22 mouse cellular contexts compared by ENCODE assay signal in the genomic region with DNA sequence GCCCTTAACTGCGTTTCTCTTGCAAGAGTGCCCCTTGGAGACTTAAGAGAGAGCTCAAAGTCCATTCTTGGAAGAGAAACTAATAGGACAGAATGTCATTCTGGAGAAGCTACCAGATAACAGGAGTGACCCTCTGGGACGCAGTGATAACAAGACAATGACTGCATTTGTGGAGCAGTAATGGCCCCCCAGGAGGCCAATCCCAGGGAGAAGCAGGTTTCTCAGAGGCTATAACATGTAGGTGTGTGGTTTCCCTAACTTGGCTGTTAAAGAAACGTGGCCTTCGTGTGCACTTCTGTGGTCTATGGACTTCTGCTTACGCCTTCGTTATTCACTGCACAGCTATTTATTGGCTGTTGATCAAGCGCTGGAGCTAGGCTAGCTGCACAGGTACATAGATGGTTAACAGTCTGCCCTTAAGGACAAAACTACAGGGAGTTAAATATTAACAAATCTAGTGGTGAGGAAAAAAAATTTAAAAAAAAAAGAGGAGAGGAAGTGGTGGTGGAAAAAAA. TPM values are rescaled to one million over a fixed set of nuclear protein-coding genes. Genes with fewer than 3 reads are reported as not detected.
DNase-seq lines count a peak whose midpoint lies in the region; ATAC-seq and TF ChIP-seq lines count a peak whose summit lies in the region.
"Had no signal": no experiment of that assay in that cellular context is flagged by ENCODE, and none has a peak within 500 bp of the region (broad histone marks: within the 10 kb centered on the region; RNA-seq: fewer than 3 reads in every experiment).

No protein-coding gene starts in this region.

- H3K9ac ChIP-seq in liver, embryonic 11.5 days (ENCODE audit: low read depth, low read length): no peak overlapping the region
- no peak overlapping the region for H3K9ac ChIP-seq in stomach, postnatal 0 days (ENCODE audit: low read length)
- no peak overlapping the region for H3K9ac ChIP-seq in hindbrain, embryonic 11.5 days (ENCODE audit: low read depth, low read length)
- no peak overlapping the region for H3K9ac ChIP-seq in forebrain, embryonic 14.5 days (ENCODE audit: low read length)
- H3K9ac ChIP-seq: forebrain, embryonic 15.5 days; hindbrain, embryonic 13.5 days had no signal

- peak; percentile 68 for ATAC-seq in liver, embryonic 11.5 days (replicated peaks; ENCODE audit: low FRiP score)
- ATAC-seq in stomach, postnatal 0 days (ENCODE audit: low FRiP score, low TSS enrichment): peak; percentile 75
- no peak for ATAC-seq in hindbrain, embryonic 11.5 days (ENCODE audit: low FRiP score)
- ATAC-seq in forebrain, embryonic 14.5 days: no peak
- ATAC-seq: forebrain, embryonic 15.5 days; Patski had no signal

- H3K9me3 ChIP-seq in heart, embryonic 10.5 days: no peaks in the 10 kb centered on the region
- H3K9me3 ChIP-seq in liver, embryonic 11.5 days (ENCODE audit: control insufficient read depth, low read length): no peaks in the 10 kb centered on the region
- no peaks in the 10 kb centered on the region for H3K9me3 ChIP-seq in stomach, postnatal 0 days (ENCODE audit: control insufficient read depth, low read length)
- no peaks in the 10 kb centered on the region for H3K9me3 ChIP-seq in hindbrain, embryonic 11.5 days (ENCODE audit: control insufficient read depth, low read length)
- H3K9me3 ChIP-seq in forebrain, embryonic 14.5 days (replicated peaks; ENCODE audit: control insufficient read depth, low read length): no peaks in the 10 kb centered on the region
- H3K9me3 ChIP-seq: forebrain, embryonic 15.5 days; hindbrain, embryonic 13.5 days had no signal

- no peaks in the 10 kb centered on the region for H3K36me3 ChIP-seq in heart, embryonic 10.5 days
- H3K36me3 ChIP-seq in liver, embryonic 11.5 days (ENCODE audit: control insufficient read depth, insufficient read depth, low read length): no peaks in the 10 kb centered on the region
- no peaks in the 10 kb centered on the region for H3K36me3 ChIP-seq in stomach, postnatal 0 days (ENCODE audit: control insufficient read depth, insufficient read depth, low read length)
- no peaks in the 10 kb centered on the region for H3K36me3 ChIP-seq in hindbrain, embryonic 11.5 days (ENCODE audit: control insufficient read depth, insufficient read depth, low read length)
- H3K36me3 ChIP-seq in forebrain, embryonic 14.5 days (ENCODE audit: control insufficient read depth, insufficient read depth, low read length): no peaks in the 10 kb centered on the region
- H3K36me3 ChIP-seq: forebrain, embryonic 15.5 days; hindbrain, embryonic 13.5 days had no signal

- H3K27me3 ChIP-seq in heart, embryonic 10.5 days (ENCODE audit: insufficient read depth, poor library complexity, severe bottlenecking): no peaks in the 10 kb centered on the region
- H3K27me3 ChIP-seq in liver, embryonic 11.5 days (replicated peaks; ENCODE audit: control insufficient read depth, insufficient read depth, low read length): no peaks in the 10 kb centered on the region
- no peaks in the 10 kb centered on the region for H3K27me3 ChIP-seq in stomach, postnatal 0 days (ENCODE audit: control insufficient read depth, insufficient read depth, low read length)
- H3K27me3 ChIP-seq in hindbrain, embryonic 11.5 days (ENCODE audit: control insufficient read depth, insufficient read depth, low read length): no peaks in the 10 kb centered on the region
- no peaks in the 10 kb centered on the region for H3K27me3 ChIP-seq in forebrain, embryonic 14.5 days (replicated peaks; ENCODE audit: control insufficient read depth, insufficient read depth, low read length)
- H3K27me3 ChIP-seq: forebrain, embryonic 15.5 days; hindbrain, embryonic 13.5 days; Patski had no signal

- no peak for TF ChIP-seq EP300 in stomach, postnatal 0 days (optimal IDR thresholded peaks at IDR 0.05)

- no peak overlapping the region for H3K4me3 ChIP-seq in heart, embryonic 10.5 days
- H3K4me3 ChIP-seq in liver, embryonic 11.5 days (ENCODE audit: low read depth, low read length): no peak overlapping the region
- H3K4me3 ChIP-seq in stomach, postnatal 0 days (ENCODE audit: low read depth, low read length): no peak overlapping the region
- no peak overlapping the region for H3K4me3 ChIP-seq in hindbrain, embryonic 11.5 days (ENCODE audit: low read depth, low read length)
- no peak overlapping the region for H3K4me3 ChIP-seq in forebrain, embryonic 14.5 days (ENCODE audit: low read depth, low read length)
- H3K4me3 ChIP-seq: forebrain, embryonic 15.5 days; hindbrain, embryonic 13.5 days had no signal

- no peak for TF ChIP-seq CTCF in stomach, postnatal 0 days (IDR thresholded peaks at IDR 0.05; ENCODE audit: low read depth)

- peak; percentile 87 for DNase-seq in heart, embryonic 10.5 days (ENCODE audit: low spot score)
- no peak for DNase-seq in heart, postnatal 4 days
- peak; percentile 87 for DNase-seq in kidney, adult 9 months
- no peak for DNase-seq in liver, embryonic 11.5 days (ENCODE audit: low spot score)
- peak; percentile 37 for DNase-seq in stomach, postnatal 0 days (ENCODE audit: low spot score)
- no peak for DNase-seq in hindbrain, embryonic 11.5 days (ENCODE audit: low spot score)
- DNase-seq in forebrain, embryonic 14.5 days (ENCODE audit: low spot score): no peak
- no peak for DNase-seq in ovary, postnatal 36 days (ENCODE audit: low spot score)
- DNase-seq: cerebellum, adult 8-10 months; embryo, embryonic 11 days; gastrocnemius, postnatal 14 days; midbrain, embryonic 14.5 days; spleen, adult 18-20 months had no signal

- H3K4me1 ChIP-seq in heart, embryonic 10.5 days: peaks cover 8% of the 10 kb centered on the region; the same call in 1 of the 2 replicates
- peaks cover 8% of the 10 kb centered on the region for H3K4me1 ChIP-seq in liver, embryonic 11.5 days (replicated peaks; ENCODE audit: control insufficient read depth, insufficient read depth, low read length)
- H3K4me1 ChIP-seq in stomach, postnatal 0 days (replicated peaks; ENCODE audit: control insufficient read depth, insufficient read depth): peaks cover 2% of the 10 kb centered on the region; the same call in 1 of the 2 replicates
- H3K4me1 ChIP-seq in hindbrain, embryonic 11.5 days (replicated peaks; ENCODE audit: control insufficient read depth, insufficient read depth, low read length): no peaks in the 10 kb centered on the region
- H3K4me1 ChIP-seq in forebrain, embryonic 14.5 days (ENCODE audit: control insufficient read depth, insufficient read depth, low read length): no peaks in the 10 kb centered on the region
- H3K4me1 ChIP-seq: forebrain, embryonic 15.5 days; hindbrain, embryonic 13.5 days had no signal

- WGBS in heart, embryonic 10.5 days: 64% methylated on average over 7 of the region's 7 CpGs
- 49% methylated on average over 7 of the region's 7 CpGs for WGBS in liver, embryonic 11.5 days
- 57% methylated on average over 7 of the region's 7 CpGs for WGBS in stomach, postnatal 0 days
- WGBS in hindbrain, embryonic 11.5 days: 84% methylated on average over 7 of the region's 7 CpGs
- WGBS in forebrain, embryonic 14.5 days: 77% methylated on average over 7 of the region's 7 CpGs

- H3K4me2 ChIP-seq in liver, embryonic 11.5 days: peak overlapping the region; percentile 39
- H3K4me2 ChIP-seq in stomach, postnatal 0 days (replicated peaks; ENCODE audit: low read depth): no peak overlapping the region
- H3K4me2 ChIP-seq in hindbrain, embryonic 11.5 days (replicated peaks; ENCODE audit: low read depth, low read length): no peak overlapping the region
- H3K4me2 ChIP-seq in forebrain, embryonic 14.5 days (ENCODE audit: low read length): no peak overlapping the region
- H3K4me2 ChIP-seq: forebrain, embryonic 15.5 days; hindbrain, embryonic 13.5 days had no signal

- H3K27ac ChIP-seq in heart, embryonic 10.5 days: no peak overlapping the region
- no peak overlapping the region; the same call in 1 of the 2 replicates for H3K27ac ChIP-seq in liver, embryonic 11.5 days (ENCODE audit: low read depth, low read length)
- H3K27ac ChIP-seq in stomach, postnatal 0 days (replicated peaks): peak overlapping the region; percentile 30; the same call in 1 of the 2 replicates
- no peak overlapping the region for H3K27ac ChIP-seq in hindbrain, embryonic 11.5 days (ENCODE audit: low read depth, low read length)
- no peak overlapping the region for H3K27ac ChIP-seq in forebrain, embryonic 14.5 days (ENCODE audit: low read depth, low read length)
- H3K27ac ChIP-seq: forebrain, embryonic 15.5 days; hindbrain, embryonic 13.5 days; macrophage had no signal

RNA-seq across cellular contexts. Expression of a gene that starts 15.7 kb away (rescaled TPM):
- 60.5 and 67.7 TPM in 2 replicates for polyA plus RNA-seq in heart, embryonic 10.5 days (2016; fragmentation: Nextera tagmentation; extraction: Ambion mirVana)
- total RNA-seq in heart, postnatal 4 days (2021): 10 to 100 TPM; 95.4 to 97.2 TPM
- polyA plus RNA-seq in liver, embryonic 11.5 days (2014; fragmentation: Nextera tagmentation; extraction: Ambion mirVana): 32.2 and 34.9 TPM in 2 replicates
- polyA plus RNA-seq in stomach, postnatal 0 days (2015; fragmentation: Nextera tagmentation; extraction: Ambion mirVana): 17.1 and 20.7 TPM in 2 replicates
- 66.9 and 124 TPM in 2 replicates for polyA plus RNA-seq in hindbrain, embryonic 11.5 days (2014; fragmentation: Nextera tagmentation; extraction: Ambion mirVana)
- 59.2 and 75.4 TPM in 2 replicates for polyA plus RNA-seq in forebrain, embryonic 14.5 days (2014; fragmentation: Nextera tagmentation; extraction: Ambion mirVana)

RNA-seq across cellular contexts. Expression of a gene that starts 42.5 kb away (rescaled TPM):
- not detected in 2 replicates for polyA plus RNA-seq in heart, embryonic 10.5 days (2016; fragmentation: Nextera tagmentation; extraction: Ambion mirVana)
- total RNA-seq in heart, postnatal 4 days (2021): not detected
- polyA plus RNA-seq in liver, embryonic 11.5 days (2014; fragmentation: Nextera tagmentation; extraction: Ambion mirVana): not detected in 2 replicates
- polyA plus RNA-seq in stomach, postnatal 0 days (2015; fragmentation: Nextera tagmentation; extraction: Ambion mirVana): not detected in 2 replicates
- polyA plus RNA-seq in hindbrain, embryonic 11.5 days (2014; fragmentation: Nextera tagmentation; extraction: Ambion mirVana): not detected in 2 replicates
- polyA plus RNA-seq in forebrain, embryonic 14.5 days (2014; fragmentation: Nextera tagmentation; extraction: Ambion mirVana): not detected in 2 replicates
- total RNA-seq: gastrocnemius, postnatal 14 days had no signal
- polyA plus RNA-seq: brain, embryonic 14.5 days; forebrain, embryonic 15.5 days; heart, embryonic 14.5 days; hindbrain, embryonic 13.5 days; limb, embryonic 14.5 days; macrophage; midbrain, embryonic 14.5 days; neural tube, embryonic 11.5 days; Patski; thymus, postnatal 0 days had no signal

Comparison
In these comparisons a context has a peak if more than half of its experiments do, and no peak if none do; other contexts are left out.
1. DNase-seq: peak in heart, embryonic 10.5 days (single experiment), kidney, adult 9 months (single experiment) and stomach, postnatal 0 days (single experiment); none in heart, postnatal 4 days (single experiment), liver, embryonic 11.5 days (single experiment), hindbrain, embryonic 11.5 days (single experiment), forebrain, embryonic 14.5 days (single experiment) and ovary, postnatal 36 days (single experiment).
2. ATAC-seq: peak in liver, embryonic 11.5 days (single experiment) and stomach, postnatal 0 days (single experiment); none in hindbrain, embryonic 11.5 days (single experiment) and forebrain, embryonic 14.5 days (single experiment).